Comparison of ENCODE assay signal across 8 mouse cellular contexts in the genomic region with DNA sequence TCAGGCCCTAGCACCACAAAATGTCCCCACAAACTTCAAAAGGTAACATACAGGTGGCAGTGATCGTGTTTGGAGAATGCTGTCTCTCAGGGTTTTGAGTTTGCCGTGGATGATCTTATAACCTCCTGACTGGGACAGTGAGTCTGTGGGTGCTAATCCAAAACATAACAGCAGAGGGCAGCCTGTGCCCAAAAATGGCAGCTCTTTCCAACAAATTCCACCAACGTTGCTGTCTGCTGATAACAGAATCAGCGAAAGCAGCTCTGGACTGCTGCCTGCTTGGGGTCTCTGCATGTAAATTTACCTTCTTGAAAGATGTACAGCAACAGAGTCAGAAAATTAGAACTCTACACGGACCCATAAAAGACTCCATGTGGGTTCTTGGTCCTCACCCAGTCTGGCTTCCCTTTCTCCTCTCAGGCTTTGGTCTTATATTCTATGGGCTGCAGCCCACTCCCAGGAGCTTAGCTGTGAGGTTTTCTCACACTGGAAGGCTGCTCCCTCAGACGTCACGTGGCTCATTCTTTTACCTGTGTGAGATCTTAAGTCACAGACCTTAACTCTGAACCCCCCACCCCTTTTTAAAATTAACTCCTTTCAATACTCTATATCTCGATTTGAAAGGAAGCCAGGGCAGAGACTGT. TPM values are rescaled to one million over a fixed set of nuclear protein-coding genes. Genes with fewer than 3 reads are reported as not detected.
DNase-seq lines count a peak whose midpoint lies in the region; ATAC-seq and TF ChIP-seq lines count a peak whose summit lies in the region.

No protein-coding gene starts in this region.

- no peak overlapping the region for H3K4me3 ChIP-seq in neural tube, embryonic 15.5 days (replicated peaks)
- H3K4me3 ChIP-seq in forebrain, postnatal 0 days (ENCODE audit: low read depth, low read length) = no peak overlapping the region
- no peak overlapping the region for H3K4me3 ChIP-seq in midbrain, embryonic 14.5 days (replicated peaks; ENCODE audit: low read depth, low read length)

- H3K27ac ChIP-seq in neural tube, embryonic 15.5 days (replicated peaks) = no peak overlapping the region
- no peak overlapping the region for H3K27ac ChIP-seq in forebrain, postnatal 0 days (ENCODE audit: low read depth, low read length)
- H3K27ac ChIP-seq in midbrain, embryonic 14.5 days (replicated peaks; ENCODE audit: low read depth, low read length) = no peak overlapping the region

- 27% methylated on average over 8 of the region's 8 CpGs for WGBS in neural tube, embryonic 15.5 days
- 19% methylated on average over 8 of the region's 8 CpGs for WGBS in forebrain, postnatal 0 days
- 17% methylated on average over 8 of the region's 8 CpGs for WGBS in midbrain, embryonic 14.5 days

- H3K9ac ChIP-seq in neural tube, embryonic 15.5 days (replicated peaks) = no peak overlapping the region
- H3K9ac ChIP-seq in forebrain, postnatal 0 days = no peak overlapping the region
- no peak overlapping the region for H3K9ac ChIP-seq in midbrain, embryonic 14.5 days (replicated peaks; ENCODE audit: low read length)

- H3K4me2 ChIP-seq in neural tube, embryonic 15.5 days = no peak overlapping the region
- H3K4me2 ChIP-seq in forebrain, postnatal 0 days (ENCODE audit: low read depth) = 0 out of 2 replicates have a peak overlapping the region, but pooled peaks have one; percentile 27
- H3K4me2 ChIP-seq in midbrain, embryonic 14.5 days (ENCODE audit: low read length) = peak overlapping the region; percentile 11; the same call in 1 of the 2 replicates

- intact Hi-C loops in left cerebral cortex, postnatal 14 days (cut with DNase I) = loop anchor here (5.0 to 10.0 kb wide), 3 partner anchors 460 to 1870 kb away; a partner anchor contains a TSS

- no peaks in the 10 kb centered on the region for H3K27me3 ChIP-seq in neural tube, embryonic 15.5 days (replicated peaks)
- H3K27me3 ChIP-seq in forebrain, postnatal 0 days (ENCODE audit: insufficient read depth, low read length) = no peaks in the 10 kb centered on the region
- no peaks in the 10 kb centered on the region for H3K27me3 ChIP-seq in midbrain, embryonic 14.5 days (ENCODE audit: control insufficient read depth, insufficient read depth, low read length)

- H3K4me1 ChIP-seq in neural tube, embryonic 15.5 days = peaks cover 4% of the 10 kb centered on the region
- 0 out of 2 replicates have a peak, but pooled peaks cover 6% of the 10 kb centered on the region for H3K4me1 ChIP-seq in forebrain, postnatal 0 days (ENCODE audit: insufficient read depth)
- H3K4me1 ChIP-seq in midbrain, embryonic 14.5 days (ENCODE audit: control insufficient read depth, insufficient read depth, low read length) = no peaks in the 10 kb centered on the region

- peak; percentile 82 for DNase-seq in neural tube, embryonic 10.5 days (ENCODE audit: extremely low spot score, low spot score)
- peak; percentile 39 for DNase-seq in cerebellum, adult 11-12 months
- peak; percentile 92 for DNase-seq in forebrain, postnatal 0 days
- DNase-seq in hindlimb bud, embryonic 11.5 days (ENCODE audit: extremely low spot score, low read depth, low spot score) = peak; percentile 49
- DNase-seq in left cerebral cortex, postnatal 14 days (ENCODE audit: low spot score in 2 of 2) = peak; percentile 81 to 89
- peak; percentile 93 for DNase-seq in midbrain, embryonic 14.5 days
- DNase-seq in thymus, postnatal 25 days = peak; percentile 8

- ATAC-seq in neural tube, embryonic 15.5 days (ENCODE audit: low FRiP score) = no peak
- ATAC-seq in forebrain, postnatal 0 days = peak; percentile 74
- ATAC-seq in midbrain, embryonic 14.5 days (ENCODE audit: low FRiP score, low TSS enrichment) = no peak; the same call in 1 of the 2 replicates

- no peaks in the 10 kb centered on the region for H3K36me3 ChIP-seq in neural tube, embryonic 15.5 days
- no peaks in the 10 kb centered on the region for H3K36me3 ChIP-seq in forebrain, postnatal 0 days (ENCODE audit: insufficient read depth)
- H3K36me3 ChIP-seq in midbrain, embryonic 14.5 days (ENCODE audit: control insufficient read depth, insufficient read depth, low read length) = no peaks in the 10 kb centered on the region

- TF ChIP-seq CTCF in forebrain, postnatal 0 days (IDR thresholded peaks at IDR 0.05; ENCODE audit: low read depth) = peak; percentile 93

- H3K9me3 ChIP-seq in neural tube, embryonic 15.5 days (replicated peaks) = no peaks in the 10 kb centered on the region
- no peaks in the 10 kb centered on the region for H3K9me3 ChIP-seq in forebrain, postnatal 0 days (ENCODE audit: low read length)
- H3K9me3 ChIP-seq in midbrain, embryonic 14.5 days (ENCODE audit: control insufficient read depth, low read length) = no peaks in the 10 kb centered on the region

RNA-seq across cellular contexts. Expression of a gene that starts 24.1 kb away (rescaled TPM):
- 9.1 and 11.4 TPM in 2 replicates for polyA plus RNA-seq in neural tube, embryonic 15.5 days (2015; fragmentation: Nextera tagmentation; extraction: Ambion mirVana)
- total RNA-seq in forebrain, postnatal 0 days (2014; rRNA removed) = 17.8 and 27.4 TPM in 2 replicates
- polyA plus RNA-seq in forebrain, postnatal 0 days (2015; fragmentation: Nextera tagmentation; extraction: Ambion mirVana) = 3.7 and 5.9 TPM in 2 replicates
- total RNA-seq in left cerebral cortex, postnatal 14 days (2021) = 10 to 100 TPM; 17.1 to 19.3 TPM
- 17.9 and 18.6 TPM in 2 replicates for polyA plus RNA-seq in midbrain, embryonic 14.5 days (2014; fragmentation: Nextera tagmentation; extraction: Ambion mirVana)

Comparison
In these comparisons a context has a peak if more than half of its experiments do, and no peak if none do; other contexts are left out.
1. DNase-seq: peak in every context shown above with its lines; median percentile 93 in midbrain, embryonic 14.5 days; 92 in forebrain, postnatal 0 days; 85 in left cerebral cortex, postnatal 14 days; 82 in neural tube, embryonic 10.5 days; 49 in hindlimb bud, embryonic 11.5 days; 39 in cerebellum, adult 11-12 months; 8 in thymus, postnatal 25 days.